Mouse (Mus musculus) ES-Bruce4 (cell line): ENCODE data around the gene Insr.

Experiments used
- CTCF ChIP-seq: IDR thresholded peaks from one replicate; pipeline ENCODE4 v1.8.1; 2011; ENCODE audit warnings: low read depth, low read length
- EP300 ChIP-seq: IDR thresholded peaks from 2 replicates; pipeline ENCODE4 v1.6.1; 2011; ENCODE audit warnings: low read depth, low read length; ENCODE audit not compliant: insufficient read depth
- POLR2A ChIP-seq: IDR thresholded peaks from one replicate; pipeline ENCODE4 v1.8.1; 2011; ENCODE audit warnings: low read length; ENCODE audit not compliant: insufficient read depth

GRCm38 (mm10) chr8:3279721-3280077 is 282 bp upstream of the Insr start:
- TF ChIP-seq CTCF (no peak), POLR2A (no peak), EP300 (no peak)
